Mouse (Mus musculus): Measurements from ENCODE around the gene Cask.

GRCm38 (mm10) chrX:13705051-13705450 lies 146.1 kb downstream of the Cask start:
- TF ChIP-seq CTCF (IDR thresholded peaks at IDR 0.05; ENCODE audit: control insufficient read depth, insufficient read depth, low read length) (no peak), POLR2A (IDR thresholded peaks at IDR 0.05; ENCODE audit: borderline replicate concordance, control insufficient read depth, low read depth, low read length) (no peak)
